Mouse (Mus musculus) ES-E14 (cell line): ENCODE measurements at regions not wholly inside any gene's neighbourhood (a gene's known extent, or its start where the extent isn't known, plus 50 kb on each side); places are given as distances from the start of the nearest gene placed in this dataset.

ENCODE experiments used
- DNase-seq: peaks from one replicate; pipeline ENCODE4 v3.0.0-alpha.2; 2013; ENCODE audit warnings: low read depth, low spot score
- H3K27ac ChIP-seq: 2 replicates; pipeline ENCODE4 v1.5.1; 2012; ENCODE audit warnings: low read depth, mild to moderate bottlenecking, low read length, moderate library complexity, mixed read lengths; ENCODE audit not compliant: poor library complexity, insufficient read depth, severe bottlenecking
- H3K36me3 ChIP-seq: 2 replicates; pipeline ENCODE4 v1.6.1; 2012; ENCODE audit warnings: mild to moderate bottlenecking, low read length, moderate library complexity, mixed read lengths; ENCODE audit not compliant: control insufficient read depth, poor library complexity, insufficient read depth, severe bottlenecking
- H3K4me1 ChIP-seq, 2 experiments: fragments of 150-350 bp in 1 of 2; sonication (generic) in 1 of 2; 2 replicates each; pipeline ENCODE4 v1.6.1; 2012; ENCODE audit warnings: low read length in 2 of 2, mild to moderate bottlenecking in 1 of 2, mixed read lengths in 1 of 2; ENCODE audit not compliant: control insufficient read depth in 2 of 2, insufficient read depth in 2 of 2, poor library complexity in 1 of 2
- H3K4me3 ChIP-seq, 2 experiments: fragments of 150-350 bp in 1 of 2; sonication (generic) in 1 of 2; 2 replicates each; pipeline ENCODE4 v1.5.1; 2012; ENCODE audit warnings: low read length in 2 of 2, low read depth in 1 of 2, mild to moderate bottlenecking in 1 of 2, mixed read lengths in 1 of 2; ENCODE audit not compliant: insufficient read depth in 1 of 2, poor library complexity in 1 of 2, severe bottlenecking in 1 of 2
- H3K9ac ChIP-seq: 2 replicates; pipeline ENCODE4 v1.6.1; 2012; ENCODE audit warnings: low read depth, mild to moderate bottlenecking, low read length, mixed read lengths; ENCODE audit not compliant: poor library complexity, insufficient read depth, severe bottlenecking
- H3K9me3 ChIP-seq: fragments of 150-350 bp; sonication (generic); 2 replicates; pipeline ENCODE4 v1.6.1; 2012; ENCODE audit warnings: low read depth, mild to moderate bottlenecking, low read length; ENCODE audit not compliant: control insufficient read depth, insufficient read depth
- CHD2 ChIP-seq: IDR thresholded peaks from 2 replicates; pipeline ENCODE4 v1.6.1; 2014; ENCODE audit warnings: mild to moderate bottlenecking, low read depth, low read length, inconsistent platforms
- HCFC1 ChIP-seq: IDR thresholded peaks from 2 replicates; pipeline ENCODE4 v1.6.1; 2012; ENCODE audit warnings: low read length, inconsistent platforms, borderline replicate concordance; ENCODE audit not compliant: insufficient read depth
- MAFK ChIP-seq: IDR thresholded peaks from 2 replicates; pipeline ENCODE4 v1.6.1; 2014; ENCODE audit warnings: mild to moderate bottlenecking, low read depth, low read length, inconsistent platforms; ENCODE audit not compliant: insufficient read depth
- ZC3H11A ChIP-seq: IDR thresholded peaks from 2 replicates; pipeline ENCODE4 v1.6.1; 2012; ENCODE audit warnings: low read depth, mild to moderate bottlenecking, inconsistent platforms, low read length, borderline replicate concordance
- ZNF384 ChIP-seq: IDR thresholded peaks from 2 replicates; pipeline ENCODE4 v1.6.1; 2012; ENCODE audit warnings: low read depth, low read length, inconsistent platforms
- in situ Hi-C, 2 experiments: fragments of 600-800 bp; cut with MboI; formaldehyde crosslinking; loops; one replicate each; pipeline ENCODE4 v1.15.1; 2025; ENCODE audit warnings: low sequenced_read_pairs in 2 of 2, inconsistent platforms in 1 of 2; ENCODE audit not compliant: unreplicated experiment in 2 of 2

DNA sequence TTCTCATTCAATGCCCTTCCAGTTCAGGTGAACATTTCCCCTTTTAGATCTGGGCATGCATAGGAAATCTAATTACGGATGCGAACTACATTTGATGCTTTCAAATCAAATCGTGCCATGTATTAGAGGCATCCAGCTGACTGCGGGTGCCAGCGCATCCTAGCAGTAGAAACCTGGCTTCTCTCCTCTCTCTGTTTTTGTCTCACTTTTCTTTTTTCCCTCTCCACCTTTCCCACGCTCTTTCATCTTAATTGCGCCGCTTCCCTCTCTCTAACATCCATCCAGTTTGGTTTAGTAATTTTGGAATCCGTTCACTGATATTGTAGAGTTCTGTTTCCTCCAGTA lies 322.4 kb downstream of the Edem1 start:
- H3K9ac ChIP-seq = no peak overlapping the region
- in situ Hi-C loops = no loop called here
- TF ChIP-seq ZNF384 (no peak), CHD2 (no peak), MAFK (no peak), HCFC1 (no peak), ZC3H11A (no peak)

DNA sequence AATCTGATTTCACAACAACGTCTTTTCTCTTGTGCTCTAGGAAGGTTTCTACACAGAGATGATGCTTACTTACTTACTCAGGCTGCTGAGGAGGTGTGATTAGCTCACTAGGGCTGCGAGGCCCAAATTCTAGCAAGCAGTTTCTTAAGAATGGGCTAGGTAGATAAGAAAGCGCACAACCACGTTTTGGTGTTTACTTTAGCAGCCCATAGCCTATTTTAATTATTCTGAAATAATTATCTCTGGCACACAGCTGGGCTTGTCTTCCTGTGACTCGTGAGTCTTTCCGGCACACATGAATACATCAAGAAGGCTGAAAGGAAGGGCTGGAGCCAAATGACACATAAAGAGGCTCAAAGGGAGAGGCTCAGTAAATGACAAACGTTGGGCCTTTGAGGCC lies 325.2 kb downstream of the Edem1 start:
- H3K9ac ChIP-seq = no peak overlapping the region
- no peaks in the 10 kb centered on the region for H3K9me3 ChIP-seq
- H3K36me3 ChIP-seq = no peaks in the 10 kb centered on the region
- TF ChIP-seq ZNF384 (no peak), MAFK (no peak), CHD2 (no peak), ZC3H11A (no peak), HCFC1 (no peak)
- in situ Hi-C loops = no loop called here
- no peak for DNase-seq
- H3K4me1 ChIP-seq = no peaks in the 10 kb centered on the region
- no peak overlapping the region for H3K27ac ChIP-seq
- no peak overlapping the region for H3K4me3 ChIP-seq

More for the DNA sequence above, 322.4 kb downstream of the Edem1 start:
- Histone ChIP-seq H3K4me3 (no peak overlapping the region), H3K4me1 (no peaks in the 10 kb centered on the region), H3K36me3 (no peaks in the 10 kb centered on the region), H3K27ac (no peak overlapping the region), H3K9me3 (no peaks in the 10 kb centered on the region)
- DNase-seq = no peak

DNA sequence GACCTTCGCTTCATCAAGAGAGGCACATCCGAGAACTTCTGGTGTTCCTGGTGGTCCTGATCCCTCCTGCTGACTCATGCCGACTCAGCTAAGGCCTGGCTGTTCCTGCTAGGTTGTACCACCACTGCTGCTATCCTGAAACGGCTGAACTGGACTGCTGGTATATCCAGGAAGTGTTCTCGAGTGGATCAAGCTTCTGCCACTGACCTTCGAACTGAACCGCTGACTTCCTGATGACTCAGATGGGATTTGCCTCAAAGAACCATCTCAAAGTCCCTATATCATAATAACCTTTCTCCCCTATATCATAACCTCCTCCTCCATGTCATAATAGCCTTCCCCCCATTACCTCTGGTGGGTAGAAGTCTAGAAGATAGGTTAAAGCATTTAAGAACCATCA lies 331.1 kb downstream of the Edem1 start:
- in situ Hi-C loops = no loop called here

DNA sequence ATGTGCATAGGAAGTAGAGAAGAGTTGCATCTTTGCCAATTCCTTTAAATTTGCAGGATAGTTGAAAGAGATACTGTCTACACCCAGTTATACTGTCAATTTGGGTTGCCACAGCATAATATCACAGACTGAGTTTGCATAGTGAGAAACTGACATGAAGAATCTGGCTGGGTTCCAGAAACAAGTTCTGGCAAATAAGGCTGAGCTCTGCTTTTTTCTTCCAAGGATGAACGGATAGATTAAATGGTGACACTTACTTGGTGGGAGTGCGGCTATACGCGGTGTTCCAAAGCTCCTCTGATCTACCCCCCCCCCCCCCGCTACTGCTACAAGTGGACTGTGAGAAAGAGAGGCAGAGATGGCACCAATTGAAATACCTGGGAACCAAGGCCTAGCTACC lies 339.0 kb downstream of the Edem1 start:
- in situ Hi-C loops = no loop called here
- H3K4me1 ChIP-seq = no peaks in the 10 kb centered on the region
- no peak for TF ChIP-seq CHD2
- TF ChIP-seq ZC3H11A = no peak
- TF ChIP-seq HCFC1 = no peak
- TF ChIP-seq MAFK = no peak
- no peak for TF ChIP-seq ZNF384
- H3K9ac ChIP-seq = no peak overlapping the region
- no peak overlapping the region for H3K4me3 ChIP-seq
- H3K36me3 ChIP-seq = no peaks in the 10 kb centered on the region
- no peaks in the 10 kb centered on the region for H3K9me3 ChIP-seq
- no peak for DNase-seq
- no peak overlapping the region for H3K27ac ChIP-seq

More for the DNA sequence above, 331.1 kb downstream of the Edem1 start:
- no peaks in the 10 kb centered on the region for H3K4me1 ChIP-seq
- TF ChIP-seq HCFC1 (no peak), MAFK (no peak), CHD2 (no peak), ZC3H11A (no peak), ZNF384 (no peak)
- no peaks in the 10 kb centered on the region for H3K9me3 ChIP-seq
- H3K4me3 ChIP-seq = no peak overlapping the region
- no peak overlapping the region for H3K9ac ChIP-seq
- no peak for DNase-seq
- no peak overlapping the region for H3K27ac ChIP-seq
- no peaks in the 10 kb centered on the region for H3K36me3 ChIP-seq
